Mouse (Mus musculus) lung, postnatal 0 days (tissue): ENCODE results near the gene Zfp398.

Source experiments
- CTCF ChIP-seq: IDR thresholded peaks from 2 replicates; pipeline ENCODE4 v1.5.1; 2016; ENCODE audit warnings: antibody characterized with exemption, mild to moderate bottlenecking
- EP300 ChIP-seq: IDR thresholded peaks from 2 replicates; pipeline ENCODE4 v1.6.1; 2016; ENCODE audit warnings: antibody characterized with exemption, mild to moderate bottlenecking, control low read depth

- TF ChIP-seq CTCF (no peak), EP300 (no peak)
These were observed 592 bp downstream of the Zfp398 start for GRCm38 (mm10) chr6:47835984-47836521.
